Mouse (Mus musculus): ENCODE measurements at regions not wholly inside any gene's neighbourhood (a gene's known extent, or its start where the extent isn't known, plus 50 kb on each side); places are given as distances from the start of the nearest gene placed in this dataset.

GRCm38 (mm10) chr10:126492211-126492610 is 408.9 kb downstream of the Atp23 start:
- TF ChIP-seq POLR2A (IDR thresholded peaks at IDR 0.05; ENCODE audit: borderline replicate concordance, insufficient read depth, low read length): no peak
- no peak for TF ChIP-seq CTCF (IDR thresholded peaks at IDR 0.05; ENCODE audit: borderline replicate concordance, insufficient read depth, low read depth, low read length)

Measured in cerebellum, adult 2 months (tissue).